Mouse (Mus musculus) v-Abl transformed pro-B cells (cell line): ENCODE results near the gene Smyd5.

ENCODE experiments used
- in situ Hi-C, 2 experiments: fragments of 400-800 bp; cut with MboI; formaldehyde crosslinking; loops; one replicate each; pipeline ENCODE4 v1.15.1; 2025; ENCODE audit not compliant: unreplicated experiment in 2 of 2

The Smyd5 gene

GRCm38 (mm10) chr6:85443488-85444233 is 11.9 kb downstream of the Smyd5 start:
- in situ Hi-C loops, result loop anchor here in 1 of 2 experiments (25.0 kb wide), 1 partner anchor 919 kb away; the partner anchor contains the start of genes Fam136a and Snrpg

GRCm38 (mm10) chr6:85444266-85444965 is 12.6 kb downstream of the Smyd5 start:
- in situ Hi-C loops, result loop anchor here in 1 of 2 experiments (25.0 kb wide), 1 partner anchor 918 kb away; the partner anchor contains the start of genes Fam136a and Snrpg

GRCm38 (mm10) chr6:85445286-85445685 is 13.5 kb downstream of the Smyd5 start:
- in situ Hi-C loops, result loop anchor here in 1 of 2 experiments (25.0 kb wide), 1 partner anchor 917 kb away; the partner anchor contains the start of genes Fam136a and Snrpg

- in situ Hi-C loops, result loop anchor here in 1 of 2 experiments (25.0 kb wide), 1 partner anchor 915 kb away; the partner anchor contains the start of genes Fam136a and Snrpg
Measured at GRCm38 (mm10) chr6:85447351-85447750, 15.6 kb downstream of the Smyd5 start.

- in situ Hi-C loops, result loop anchor here (5.0 to 25.0 kb wide), 2 partner anchors 462 to 467 kb away; partner anchors contain the start of genes Nat8f1 (in 2 of the 2), Nat8f4 (in 1 of the 2) and Tprkb (in 1 of the 2)
Measured at GRCm38 (mm10) chr6:85450140-85450539, 18.4 kb downstream of the Smyd5 start.

- in situ Hi-C loops, result loop anchor here (5.0 to 25.0 kb wide), 2 partner anchors 461 to 466 kb away; partner anchors contain the start of genes Nat8f1 (in 2 of the 2), Nat8f4 (in 1 of the 2) and Tprkb (in 1 of the 2)
Measured at GRCm38 (mm10) chr6:85450697-85451663, 19.2 kb downstream of the Smyd5 start, which contains the start of gene Cct7. Cct7 (plus strand) TSS chr6:85451514.

GRCm38 (mm10) chr6:85451664-85452410 is 20.0 kb downstream of the Smyd5 start, which contains the start of gene Pradc1:
Pradc1 (minus strand) TSS chr6:85451970.
- in situ Hi-C loops, result loop anchor here (5.0 to 25.0 kb wide), 2 partner anchors 460 to 465 kb away; partner anchors contain the start of genes Nat8f1 (in 2 of the 2), Nat8f4 (in 1 of the 2) and Tprkb (in 1 of the 2)

- in situ Hi-C loops, result loop anchor here (5.0 to 25.0 kb wide), 2 partner anchors 460 to 465 kb away; partner anchors contain the start of genes Nat8f1 (in 2 of the 2), Nat8f4 (in 1 of the 2) and Tprkb (in 1 of the 2)
Measured at GRCm38 (mm10) chr6:85452411-85452665, 20.5 kb downstream of the Smyd5 start.

- in situ Hi-C loops, result loop anchor here (5.0 to 25.0 kb wide), 2 partner anchors 459 to 464 kb away; partner anchors contain the start of genes Nat8f1 (in 2 of the 2), Nat8f4 (in 1 of the 2) and Tprkb (in 1 of the 2)
Measured at GRCm38 (mm10) chr6:85452816-85453215, 21.0 kb downstream of the Smyd5 start.

GRCm38 (mm10) chr6:85459621-85460020 is 27.8 kb downstream of the Smyd5 start:
- in situ Hi-C loops, result loop anchor here in 1 of 2 experiments (10.0 to 25.0 kb wide), 2 partner anchors 453 to 545 kb away; partner anchors contain the start of genes Nat8f1, Nat8f4 and Tprkb

GRCm38 (mm10) chr6:85465381-85465780 is 33.6 kb downstream of the Smyd5 start:
- in situ Hi-C loops, result loop anchor here in 1 of 2 experiments (10.0 to 25.0 kb wide), 2 partner anchors 447 to 539 kb away; partner anchors contain the start of genes Nat8f1, Nat8f4 and Tprkb

- in situ Hi-C loops, result loop anchor here in 1 of 2 experiments (10.0 to 25.0 kb wide), 2 partner anchors 442 to 535 kb away; partner anchors contain the start of genes Nat8f1, Nat8f4 and Tprkb
Measured at GRCm38 (mm10) chr6:85469660-85470430, 38.1 kb downstream of the Smyd5 start.

- in situ Hi-C loops, result loop anchor here in 1 of 2 experiments (25.0 kb wide), 1 partner anchor 440 kb away; the partner anchor contains the start of genes Nat8f1, Nat8f4 and Tprkb
Measured at GRCm38 (mm10) chr6:85471962-85472361, 40.2 kb downstream of the Smyd5 start.

GRCm38 (mm10) chr6:85472542-85472941 is 40.8 kb downstream of the Smyd5 start:
- in situ Hi-C loops, result loop anchor here in 1 of 2 experiments (25.0 kb wide), 1 partner anchor 440 kb away; the partner anchor contains the start of genes Nat8f1, Nat8f4 and Tprkb

GRCm38 (mm10) chr6:85475581-85475980 is 43.8 kb downstream of the Smyd5 start:
- in situ Hi-C loops, result no loop called here

GRCm38 (mm10) chr6:85477366-85477917 is 45.7 kb downstream of the Smyd5 start:
- in situ Hi-C loops, result no loop called here

- in situ Hi-C loops, result no loop called here
Measured at GRCm38 (mm10) chr6:85478416-85478815, 46.6 kb downstream of the Smyd5 start.
